Mouse (Mus musculus) bone marrow, adult 2 months (tissue): ENCODE results near the gene Pcnx.

ENCODE experiments used
- CTCF ChIP-seq: fragments of 200-500 bp; IDR thresholded peaks from 2 replicates; pipeline ENCODE4 v1.5.1; 2011; ENCODE audit warnings: low read length, control low read depth; ENCODE audit not compliant: control insufficient read depth, insufficient read depth
- POLR2A ChIP-seq: fragments of 200-500 bp; IDR thresholded peaks from 2 replicates; pipeline ENCODE4 v1.6.1; 2011; ENCODE audit warnings: low read depth, mild to moderate bottlenecking, control low read depth, low read length, borderline replicate concordance; ENCODE audit not compliant: control insufficient read depth

- TF ChIP-seq CTCF (no peak), POLR2A (no peak)
Observed at GRCm38 (mm10) chr12:81958351-81958750, 98.5 kb downstream of the Pcnx start.
